Mouse (Mus musculus) thymus, postnatal 25 days (tissue): ENCODE data around the gene Cald1.

Experiments
- DNase-seq: peaks from one replicate; pipeline ENCODE4 v3.0.0; 2022

The Cald1 gene

GRCm38 (mm10) chr6:34619494-34619893 is 21.2 kb downstream of the Cald1 start:
- DNase-seq = no peak

- DNase-seq = no peak
Observed at GRCm38 (mm10) chr6:34620242-34620641, 21.9 kb downstream of the Cald1 start.

- no peak for DNase-seq
Observed at GRCm38 (mm10) chr6:34622865-34623264, 24.6 kb downstream of the Cald1 start.

- DNase-seq = no peak
Observed at GRCm38 (mm10) chr6:34623290-34623689, 25.0 kb downstream of the Cald1 start.

- no peak for DNase-seq
Observed at GRCm38 (mm10) chr6:34624536-34624935, 26.2 kb downstream of the Cald1 start.

GRCm38 (mm10) chr6:34626586-34627245 is 28.4 kb downstream of the Cald1 start:
- DNase-seq = no peak

- DNase-seq = no peak
Observed at GRCm38 (mm10) chr6:34628131-34628530, 29.8 kb downstream of the Cald1 start.

GRCm38 (mm10) chr6:34633776-34634175 is 35.5 kb downstream of the Cald1 start:
- DNase-seq = no peak

GRCm38 (mm10) chr6:34637588-34638438 is 39.5 kb downstream of the Cald1 start:
- DNase-seq = no peak

- DNase-seq = no peak
Observed at GRCm38 (mm10) chr6:34638667-34639066, 40.4 kb downstream of the Cald1 start.

- DNase-seq = no peak
Observed at GRCm38 (mm10) chr6:34640226-34640625, 41.9 kb downstream of the Cald1 start.

GRCm38 (mm10) chr6:34641081-34641480 is 42.8 kb downstream of the Cald1 start:
- DNase-seq = no peak

GRCm38 (mm10) chr6:34642075-34642547 is 43.8 kb downstream of the Cald1 start:
- DNase-seq = no peak

GRCm38 (mm10) chr6:34648017-34648787 is 49.9 kb downstream of the Cald1 start:
- DNase-seq = no peak

GRCm38 (mm10) chr6:34651298-34651697 is 53.0 kb downstream of the Cald1 start:
- no peak for DNase-seq

- no peak for DNase-seq
Observed at GRCm38 (mm10) chr6:34655719-34656118, 57.4 kb downstream of the Cald1 start.

GRCm38 (mm10) chr6:34658791-34659190 is 60.5 kb downstream of the Cald1 start:
- DNase-seq = no peak

- no peak for DNase-seq
Observed at GRCm38 (mm10) chr6:34660724-34661123, 62.4 kb downstream of the Cald1 start.

GRCm38 (mm10) chr6:34662626-34663025 is 64.3 kb downstream of the Cald1 start:
- no peak for DNase-seq

- no peak for DNase-seq
Observed at GRCm38 (mm10) chr6:34664291-34664690, 66.0 kb downstream of the Cald1 start.

- DNase-seq = no peak
Observed at GRCm38 (mm10) chr6:34664749-34665148, 66.4 kb downstream of the Cald1 start.

- no peak for DNase-seq
Observed at GRCm38 (mm10) chr6:34668739-34669254, 70.5 kb downstream of the Cald1 start.

GRCm38 (mm10) chr6:34671355-34671754 is 73.1 kb downstream of the Cald1 start:
- no peak for DNase-seq
